Comparison of ENCODE assay signal across 10 mouse cellular contexts in the genomic region with DNA sequence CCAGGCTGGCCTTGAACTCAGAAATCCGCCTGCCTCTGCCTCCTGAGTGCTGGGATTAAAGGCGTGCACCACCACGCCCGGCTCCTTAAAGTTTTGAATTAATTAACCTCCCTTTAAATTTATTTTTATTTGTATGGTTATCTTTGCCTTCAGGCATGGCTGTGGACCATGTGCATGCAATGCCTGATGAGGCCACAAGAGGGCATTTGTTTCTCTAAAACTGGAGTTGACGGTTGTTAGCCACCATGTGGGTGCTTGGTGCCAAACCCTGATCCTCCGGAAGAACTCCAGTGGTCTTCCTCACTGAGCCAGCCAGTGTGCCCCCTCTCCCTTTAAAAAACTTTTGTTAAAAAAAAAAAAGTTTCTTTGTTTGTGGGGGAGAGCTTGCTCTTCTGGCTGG. TPM values are rescaled to one million over a fixed set of nuclear protein-coding genes. Genes with fewer than 3 reads are reported as not detected.
A peak's percentile ranks its signal among the peaks of the same experiment; 100 is the strongest.
DNase-seq lines count a peak whose midpoint lies in the region; ATAC-seq and TF ChIP-seq lines count a peak whose summit lies in the region.
"Had no signal": no experiment of that assay in that cellular context is flagged by ENCODE, and none has a peak within 500 bp of the region (broad histone marks: within the 10 kb centered on the region; RNA-seq: fewer than 3 reads in every experiment).

No protein-coding gene starts in this region.

- no peaks in the 10 kb centered on the region for H3K36me3 ChIP-seq in embryonic facial prominence, embryonic 11.5 days (replicated peaks; ENCODE audit: control insufficient read depth, insufficient read depth, low read depth, low read length)
- no peaks in the 10 kb centered on the region for H3K36me3 ChIP-seq in limb, embryonic 11.5 days (ENCODE audit: control insufficient read depth, insufficient read depth, low read length)
- no peaks in the 10 kb centered on the region for H3K36me3 ChIP-seq in myocyte (ENCODE audit: control insufficient read depth, insufficient read depth)
- H3K36me3 ChIP-seq: embryonic facial prominence, embryonic 12.5 days; limb, embryonic 15.5 days had no signal

- H3ac ChIP-seq in myocyte (ENCODE audit: control insufficient read depth, insufficient read length) = no peak overlapping the region

- no peaks in the 10 kb centered on the region for H3K79me2 ChIP-seq in myocyte (ENCODE audit: control insufficient read depth, insufficient read depth)

- no peak for ATAC-seq in embryonic facial prominence, embryonic 11.5 days (replicated peaks; ENCODE audit: insufficient number of reproducible peaks, low FRiP score, low TSS enrichment, low read depth)
- ATAC-seq in limb, embryonic 11.5 days (ENCODE audit: insufficient number of reproducible peaks, low FRiP score, low TSS enrichment, low read depth) = no peak

- no peak overlapping the region for H3K27ac ChIP-seq in embryonic facial prominence, embryonic 11.5 days (replicated peaks; ENCODE audit: low read depth, low read length)
- H3K27ac ChIP-seq in limb, embryonic 11.5 days (replicated peaks; ENCODE audit: low read depth, low read length) = no peak overlapping the region
- H3K27ac ChIP-seq: embryonic facial prominence, embryonic 12.5 days; limb, embryonic 15.5 days had no signal

- WGBS in embryonic facial prominence, embryonic 11.5 days = 73% methylated on average over 6 of the region's 6 CpGs
- WGBS in limb, embryonic 11.5 days = 73% methylated on average over 6 of the region's 6 CpGs

- no peak overlapping the region for H3K4me3 ChIP-seq in embryonic facial prominence, embryonic 11.5 days (ENCODE audit: low read depth, low read length)
- no peak overlapping the region for H3K4me3 ChIP-seq in limb, embryonic 11.5 days (ENCODE audit: low read depth, low read length)
- no peak overlapping the region for H3K4me3 ChIP-seq in myocyte

- TF ChIP-seq POLR2A in myocyte (IDR thresholded peaks at IDR 0.05; ENCODE audit: insufficient read length, low read depth) = no peak

- no peaks in the 10 kb centered on the region for H3K27me3 ChIP-seq in embryonic facial prominence, embryonic 11.5 days (ENCODE audit: control insufficient read depth, insufficient read depth, low read length)
- no peaks in the 10 kb centered on the region for H3K27me3 ChIP-seq in limb, embryonic 11.5 days (ENCODE audit: control insufficient read depth, insufficient read depth, low read length)
- no peaks in the 10 kb centered on the region for H3K27me3 ChIP-seq in myocyte (ENCODE audit: control insufficient read depth, insufficient read depth, insufficient read length)
- H3K27me3 ChIP-seq: embryonic facial prominence, embryonic 12.5 days; limb, embryonic 15.5 days had no signal

- no peak overlapping the region for H3K4me2 ChIP-seq in embryonic facial prominence, embryonic 11.5 days (ENCODE audit: low read depth, low read length)
- H3K4me2 ChIP-seq in limb, embryonic 11.5 days (ENCODE audit: low read depth, severe bottlenecking) = no peak overlapping the region
- peak overlapping the region; percentile 71 for H3K4me2 ChIP-seq in myocyte (ENCODE audit: low read depth)

- H3K9me3 ChIP-seq in embryonic facial prominence, embryonic 11.5 days (replicated peaks; ENCODE audit: control insufficient read depth, low read length) = no peaks in the 10 kb centered on the region
- no peaks in the 10 kb centered on the region for H3K9me3 ChIP-seq in limb, embryonic 11.5 days (ENCODE audit: control insufficient read depth, low read length)
- H3K9me3 ChIP-seq: embryonic facial prominence, embryonic 12.5 days; limb, embryonic 15.5 days had no signal

- H3K9ac ChIP-seq in embryonic facial prominence, embryonic 11.5 days (replicated peaks; ENCODE audit: low read length) = no peak overlapping the region
- H3K9ac ChIP-seq in limb, embryonic 11.5 days (ENCODE audit: low read length) = no peak overlapping the region
- H3K9ac ChIP-seq: embryonic facial prominence, embryonic 12.5 days; limb, embryonic 15.5 days had no signal

- DNase-seq in frontal cortex, postnatal 10 days (ENCODE audit: low spot score in 2 of 2) = peak; percentile 16 to 17
- no peak for DNase-seq in frontal cortex, postnatal 36 days (ENCODE audit: low spot score in 2 of 2)
- DNase-seq in 3T3-L1 (ENCODE audit: low read depth, low spot score) (peak; percentile 77), NIH3T3 (ENCODE audit: low read depth) (peak; percentile 70)
- DNase-seq in embryonic facial prominence, embryonic 11.5 days (ENCODE audit: low spot score) = peak; percentile 42
- peak; percentile 62 for DNase-seq in limb, embryonic 11.5 days (ENCODE audit: low spot score)
- DNase-seq in thymus, postnatal 4 days = peak; percentile 84

- no peaks in the 10 kb centered on the region for H3K4me1 ChIP-seq in embryonic facial prominence, embryonic 11.5 days (ENCODE audit: control insufficient read depth, insufficient read depth, low read length)
- no peaks in the 10 kb centered on the region for H3K4me1 ChIP-seq in limb, embryonic 11.5 days (ENCODE audit: control insufficient read depth, insufficient read depth, low read length)
- H3K4me1 ChIP-seq: embryonic facial prominence, embryonic 12.5 days; limb, embryonic 15.5 days had no signal

TF ChIP-seq in myocyte, 11 proteins besides CTCF, POLR2A, EP300 and RAD21:
- no peak for TF ChIP-seq MYOD1 (IDR thresholded peaks at IDR 0.05; ENCODE audit: control insufficient read depth in 1 of 3, insufficient read length in 2 of 3, low read depth in 2 of 3)
- no peak for TF ChIP-seq USF1 (IDR thresholded peaks at IDR 0.05; ENCODE audit: low read depth)
- no peak for TF ChIP-seq POLR2AphosphoS2 (IDR thresholded peaks at IDR 0.05; ENCODE audit: insufficient read length, low read depth)
- TF ChIP-seq REST (IDR thresholded peaks at IDR 0.05; ENCODE audit: insufficient read depth, insufficient read length) = no peak
- TF ChIP-seq TCF3 (IDR thresholded peaks at IDR 0.05; ENCODE audit: insufficient read length, low read depth) = no peak
- no peak for TF ChIP-seq CEBPB (IDR thresholded peaks at IDR 0.05; ENCODE audit: insufficient read depth, poor library complexity, severe bottlenecking)
- no peak for TF ChIP-seq SRF (IDR thresholded peaks at IDR 0.05; ENCODE audit: control insufficient read depth, insufficient read length, low read depth)
- no peak for TF ChIP-seq E2F4 (IDR thresholded peaks at IDR 0.05; ENCODE audit: insufficient read depth)
- no peak for TF ChIP-seq MAX (IDR thresholded peaks at IDR 0.05; ENCODE audit: low read depth)
- TF ChIP-seq TCF12 (IDR thresholded peaks at IDR 0.05; ENCODE audit: insufficient read depth, poor library complexity, severe bottlenecking) = no peak
- TF ChIP-seq MYOG (IDR thresholded peaks at IDR 0.05; ENCODE audit: control insufficient read depth in 1 of 3, insufficient read depth in 1 of 3, insufficient read length in 2 of 3, low read depth in 2 of 3) = no peak

RNA-seq across cellular contexts. Expression of a gene that starts 11.2 kb away (rescaled TPM):
- 19.9 and 21.4 TPM in 2 replicates for polyA plus RNA-seq in embryonic facial prominence, embryonic 11.5 days (2014; fragmentation: Nextera tagmentation; extraction: Ambion mirVana)
- polyA plus RNA-seq in limb, embryonic 11.5 days (2014; fragmentation: Nextera tagmentation; extraction: Ambion mirVana) = 17.4 and 20.7 TPM in 2 replicates
- 7.6 TPM for polyA plus RNA-seq in myocyte (2012; fragmentation: generic; extraction: Trizol)

RNA-seq across cellular contexts. Expression of a gene that starts 34.1 kb away (rescaled TPM):
- polyA plus RNA-seq in embryonic facial prominence, embryonic 11.5 days (2014; fragmentation: Nextera tagmentation; extraction: Ambion mirVana) = 1.5 and 1.6 TPM in 2 replicates
- polyA plus RNA-seq in limb, embryonic 11.5 days (2014; fragmentation: Nextera tagmentation; extraction: Ambion mirVana) = 2.7 and 3.5 TPM in 2 replicates
- 184 TPM for polyA plus RNA-seq in myocyte (2012; fragmentation: generic; extraction: Trizol)

RNA-seq across cellular contexts. Expression of a gene that starts 49.9 kb away (rescaled TPM):
- 1.7 and 2.4 TPM in 2 replicates for polyA plus RNA-seq in embryonic facial prominence, embryonic 11.5 days (2014; fragmentation: Nextera tagmentation; extraction: Ambion mirVana)
- 0.03 and 0.07 TPM in 2 replicates for polyA plus RNA-seq in limb, embryonic 11.5 days (2014; fragmentation: Nextera tagmentation; extraction: Ambion mirVana)
- polyA plus RNA-seq in myocyte (2012; fragmentation: generic; extraction: Trizol) = 0.07 TPM
- polyA plus RNA-seq: limb, embryonic 15.5 days had no signal

Comparison
In these comparisons a context has a peak if more than half of its experiments do, and no peak if none do; other contexts are left out.
1. DNase-seq: peak in frontal cortex, postnatal 10 days (2 of 2), 3T3-L1 (single experiment), NIH3T3 (single experiment), embryonic facial prominence, embryonic 11.5 days (single experiment), limb, embryonic 11.5 days (single experiment) and thymus, postnatal 4 days (single experiment); none in frontal cortex, postnatal 36 days (0 of 2).
2. RNA of a gene that starts 34.1 kb away (polyA plus RNA-seq): 184 TPM in myocyte (single experiment); 2.7 to 3.5 TPM in limb, embryonic 11.5 days and 1.5 to 1.6 TPM in embryonic facial prominence, embryonic 11.5 days; every median in the first group is over 10 times any median in the second.